Mouse (Mus musculus): ENCODE data around the gene Thsd4. TPM values are rescaled to one million over a fixed set of nuclear protein-coding genes. Genes with fewer than 3 reads are reported as not detected.
A peak's percentile ranks its signal among the peaks of the same experiment; 100 is the strongest.

Thsd4 gene
- polyA plus RNA-seq, 1 experiment from 2014 or later = 8.7 TPM

GRCm38 (mm10) chr9:60141081-60141514, 380.7 kb downstream of the Thsd4 start:
- H3K4me3 ChIP-seq = no peak overlapping the region
- no peaks in the 10 kb centered on the region for H3K27me3 ChIP-seq
- H3K4me1 ChIP-seq (replicated peaks) = peaks cover 50% of the 10 kb centered on the region
- H3K9me3 ChIP-seq = no peaks in the 10 kb centered on the region
- no peaks in the 10 kb centered on the region for H3K36me3 ChIP-seq
- peak overlapping the region; percentile 39 for H3K27ac ChIP-seq (replicated peaks)
- ATAC-seq (ENCODE audit: low read depth) = peak; percentile 78
- peak overlapping the region; percentile 52 for H3K9ac ChIP-seq
- WGBS = 15% methylated on average over 7 of the region's 7 CpGs
- peak overlapping the region; percentile 42 for H3K4me2 ChIP-seq

- no peaks in the 10 kb centered on the region for H3K36me3 ChIP-seq
- H3K4me1 ChIP-seq (replicated peaks) = peaks cover 50% of the 10 kb centered on the region
- peak overlapping the region; percentile 44 for H3K9ac ChIP-seq
- no peaks in the 10 kb centered on the region for H3K9me3 ChIP-seq
- peak overlapping the region; percentile 22; the same call in 1 of the 2 replicates for H3K4me3 ChIP-seq
- no peaks in the 10 kb centered on the region for H3K27me3 ChIP-seq
- WGBS = 15% methylated on average over 6 of the region's 6 CpGs
- no peak overlapping the region; the same call in 1 of the 2 replicates for H3K27ac ChIP-seq (replicated peaks)
- peak overlapping the region; percentile 42 for H3K4me2 ChIP-seq
- no peak for ATAC-seq (ENCODE audit: low read depth)
Measured at GRCm38 (mm10) chr9:60140411-60140810, 381.4 kb downstream of the Thsd4 start.

DNA sequence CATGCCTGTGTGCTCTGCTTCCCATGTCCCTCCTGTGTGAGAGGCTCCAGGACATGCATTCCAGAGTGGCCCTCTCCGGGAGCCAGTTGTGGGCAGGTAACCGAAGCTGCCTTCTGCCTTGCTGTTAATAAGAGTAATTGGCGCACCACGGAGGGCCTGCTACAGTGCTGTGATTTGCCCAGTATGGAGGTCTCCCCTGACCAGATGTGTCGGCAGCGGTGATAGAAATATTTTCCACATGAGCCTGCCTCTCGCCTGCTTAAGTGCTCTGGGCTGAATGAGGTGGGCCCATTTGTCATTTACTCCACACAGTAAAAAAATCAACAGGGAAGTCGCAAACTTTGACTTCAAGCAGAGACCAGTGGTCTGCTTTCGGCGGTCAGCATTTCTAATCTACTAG, 382.4 kb downstream of the Thsd4 start:
- Histone ChIP-seq H3K4me2 (peak overlapping the region; percentile 42), H3K9ac (peak overlapping the region; percentile 44; the same call in 1 of the 2 replicates), H3K4me3 (peak overlapping the region; percentile 22), H3K27me3 (no peaks in the 10 kb centered on the region), H3K36me3 (no peaks in the 10 kb centered on the region), H3K9me3 (no peaks in the 10 kb centered on the region), H3K27ac (replicated peaks) (peak overlapping the region; percentile 33; the same call in 1 of the 2 replicates), H3K4me1 (replicated peaks) (peaks cover 50% of the 10 kb centered on the region)
- peak; percentile 27; the same call in 1 of the 2 replicates for ATAC-seq (ENCODE audit: low read depth)
- WGBS = 51% methylated on average over 10 of the region's 10 CpGs

DNA sequence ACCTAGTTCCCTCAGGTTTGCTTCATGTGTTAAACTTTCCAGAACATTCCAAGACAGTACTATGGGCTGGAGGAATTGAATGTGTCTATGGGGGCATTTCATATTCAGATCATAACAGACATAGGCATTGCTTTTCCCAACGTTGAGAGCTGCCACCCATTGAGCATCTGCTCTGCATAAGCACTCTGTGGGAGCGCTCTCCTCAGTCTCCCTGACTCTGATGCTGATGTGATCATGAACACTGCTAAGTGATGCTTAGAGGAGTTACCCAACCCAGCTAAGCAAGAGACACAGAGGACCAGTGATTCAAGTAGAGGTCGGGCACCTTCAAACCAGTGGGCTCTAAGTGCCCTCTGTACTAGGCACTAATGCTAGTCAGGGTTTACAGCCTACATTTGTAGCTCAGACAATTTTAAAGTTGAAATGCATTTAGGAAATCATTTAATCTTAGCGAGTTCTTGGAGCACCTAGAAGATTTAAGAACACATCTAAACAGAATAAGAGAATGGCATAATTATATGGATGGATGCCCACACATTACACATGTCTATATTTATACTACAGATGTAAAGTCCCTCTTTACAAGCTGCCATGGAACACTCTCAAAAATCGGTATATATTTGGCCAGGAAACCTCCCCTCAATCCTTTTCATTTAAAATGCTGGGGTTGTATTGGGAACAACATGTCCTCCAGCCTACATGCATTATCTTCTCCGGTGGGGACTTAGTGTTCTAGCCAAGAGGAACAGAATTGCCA, 392.4 kb downstream of the Thsd4 start:
- ATAC-seq (ENCODE audit: low read depth) = no peak
- H3K4me2 ChIP-seq = no peak overlapping the region
- 83% methylated on average over 6 of the region's 6 CpGs for WGBS

DNA sequence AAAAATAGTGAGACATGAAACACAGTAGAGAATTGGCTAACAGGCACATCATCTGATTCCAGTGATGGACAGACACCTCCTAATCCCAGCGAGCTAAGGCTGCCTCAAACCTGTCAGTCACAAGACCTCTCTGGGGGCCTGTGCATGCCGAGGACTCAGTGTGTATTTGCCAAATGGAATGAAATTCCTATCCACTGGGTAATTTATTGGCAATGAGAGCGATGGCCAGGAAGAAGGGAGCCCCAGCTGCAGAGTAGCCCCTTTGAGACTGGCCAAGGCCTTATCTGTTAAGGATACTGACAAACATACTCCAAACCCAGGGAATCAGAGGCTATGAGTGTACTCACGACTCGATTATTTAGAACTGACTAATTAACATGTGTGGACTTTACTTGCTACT, 394.9 kb downstream of the Thsd4 start:
- 47% methylated on average over 5 of the region's 5 CpGs for WGBS
- H3K4me1 ChIP-seq (replicated peaks) = peaks cover 42% of the 10 kb centered on the region
- no peaks in the 10 kb centered on the region for H3K27me3 ChIP-seq
- no peak overlapping the region for H3K27ac ChIP-seq (replicated peaks)
- no peaks in the 10 kb centered on the region for H3K36me3 ChIP-seq
- no peaks in the 10 kb centered on the region for H3K9me3 ChIP-seq
- no peak for ATAC-seq (ENCODE audit: low read depth)
- H3K9ac ChIP-seq = no peak overlapping the region
- no peak overlapping the region for H3K4me2 ChIP-seq
- H3K4me3 ChIP-seq = no peak overlapping the region

More for the DNA sequence above, 392.4 kb downstream of the Thsd4 start:
- H3K4me3 ChIP-seq = no peak overlapping the region
- no peak overlapping the region for H3K9ac ChIP-seq
- H3K9me3 ChIP-seq = no peaks in the 10 kb centered on the region
- no peaks in the 10 kb centered on the region for H3K27me3 ChIP-seq
- peaks cover 26% of the 10 kb centered on the region for H3K4me1 ChIP-seq (replicated peaks)
- no peaks in the 10 kb centered on the region for H3K36me3 ChIP-seq
- H3K27ac ChIP-seq (replicated peaks) = no peak overlapping the region

DNA sequence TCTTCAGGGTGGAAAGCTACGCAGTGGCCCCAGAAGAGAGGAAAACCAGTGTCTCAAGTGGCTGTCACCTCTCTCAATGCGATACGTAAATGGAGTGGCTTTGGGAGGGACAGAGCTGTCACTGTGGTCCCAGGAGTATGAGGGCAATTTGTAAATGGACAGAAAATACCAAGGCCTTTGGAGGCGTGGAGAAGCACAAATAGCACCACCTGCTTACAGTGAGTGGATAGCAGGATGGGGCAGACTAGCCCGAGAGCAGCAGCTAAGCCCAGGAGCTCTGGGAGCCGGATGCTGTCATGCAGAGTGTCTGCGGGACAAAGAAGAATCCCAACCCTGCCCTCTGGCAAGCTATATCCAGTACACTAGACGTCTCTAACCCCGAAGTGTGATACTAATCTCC, 397.7 kb downstream of the Thsd4 start:
- no peak overlapping the region for H3K4me3 ChIP-seq
- no peaks in the 10 kb centered on the region for H3K9me3 ChIP-seq
- peak overlapping the region; percentile 52; the same call in 1 of the 2 replicates for H3K27ac ChIP-seq (replicated peaks)
- peaks cover 66% of the 10 kb centered on the region for H3K4me1 ChIP-seq (replicated peaks)
- no peak overlapping the region for H3K4me2 ChIP-seq
- WGBS = 33% methylated on average over 9 of the region's 9 CpGs
- ATAC-seq (ENCODE audit: low read depth) = no peak
- H3K36me3 ChIP-seq = no peaks in the 10 kb centered on the region
- no peaks in the 10 kb centered on the region for H3K27me3 ChIP-seq
- 0 out of 2 replicates have a peak overlapping the region, but pooled peaks have one; percentile 17 for H3K9ac ChIP-seq

GRCm38 (mm10) chr9:60123066-60123465, 398.8 kb downstream of the Thsd4 start:
- Histone ChIP-seq H3K27ac (replicated peaks) (no peak overlapping the region), H3K4me3 (no peak overlapping the region), H3K36me3 (no peaks in the 10 kb centered on the region), H3K4me2 (no peak overlapping the region), H3K9ac (no peak overlapping the region), H3K27me3 (no peaks in the 10 kb centered on the region), H3K9me3 (no peaks in the 10 kb centered on the region), H3K4me1 (replicated peaks) (peaks cover 66% of the 10 kb centered on the region)
- 69% methylated on average over 1 of the region's 1 CpGs for WGBS
- no peak for ATAC-seq (ENCODE audit: low read depth)

GRCm38 (mm10) chr9:60119846-60120245, 402.0 kb downstream of the Thsd4 start:
- no peak overlapping the region for H3K4me3 ChIP-seq
- peaks cover 51% of the 10 kb centered on the region for H3K4me1 ChIP-seq (replicated peaks)
- no peak overlapping the region for H3K4me2 ChIP-seq
- 45% methylated on average over 7 of the region's 7 CpGs for WGBS
- H3K36me3 ChIP-seq = no peaks in the 10 kb centered on the region
- peak overlapping the region; percentile 56; the same call in 1 of the 2 replicates for H3K27ac ChIP-seq (replicated peaks)
- no peak for ATAC-seq (ENCODE audit: low read depth)
- H3K9me3 ChIP-seq = no peaks in the 10 kb centered on the region
- H3K9ac ChIP-seq = no peak overlapping the region
- H3K27me3 ChIP-seq = no peaks in the 10 kb centered on the region

GRCm38 (mm10) chr9:60117831-60118230, 404.0 kb downstream of the Thsd4 start:
- H3K4me2 ChIP-seq = no peak overlapping the region
- H3K9me3 ChIP-seq = no peaks in the 10 kb centered on the region
- H3K4me1 ChIP-seq (replicated peaks) = peaks cover 37% of the 10 kb centered on the region
- H3K27me3 ChIP-seq = no peaks in the 10 kb centered on the region
- WGBS = 84% methylated on average over 7 of the region's 7 CpGs
- no peak overlapping the region for H3K4me3 ChIP-seq
- ATAC-seq (ENCODE audit: low read depth) = no peak
- H3K36me3 ChIP-seq = no peaks in the 10 kb centered on the region
- no peak overlapping the region for H3K9ac ChIP-seq
- H3K27ac ChIP-seq (replicated peaks) = no peak overlapping the region

DNA sequence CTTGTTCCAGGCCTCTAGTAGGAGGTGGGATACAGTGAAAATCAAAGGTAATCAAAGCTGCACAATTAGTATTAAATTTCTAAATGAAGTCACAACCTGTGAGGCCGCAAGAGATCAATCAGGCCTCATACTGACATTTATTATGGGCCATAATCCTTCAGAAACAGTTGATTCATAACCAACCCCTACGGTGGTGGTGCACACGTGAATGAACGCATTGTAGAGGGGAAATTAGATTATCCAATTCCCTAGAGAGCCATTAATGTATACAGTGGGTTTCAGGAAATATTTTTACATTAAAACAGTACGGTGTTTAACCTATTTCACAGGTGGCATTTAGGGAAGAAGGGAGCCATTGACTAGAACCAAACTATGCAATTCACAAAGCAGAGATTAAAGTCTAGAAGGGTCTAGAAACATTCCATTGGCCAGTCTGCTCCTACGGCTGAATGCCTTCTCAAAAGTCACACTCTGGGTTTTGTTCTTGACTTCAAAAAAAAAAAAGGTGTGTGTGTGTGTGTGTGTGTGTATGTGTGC, 406.1 kb downstream of the Thsd4 start:
- H3K9me3 ChIP-seq = no peaks in the 10 kb centered on the region
- H3K27me3 ChIP-seq = no peaks in the 10 kb centered on the region
- H3K4me3 ChIP-seq = no peak overlapping the region
- H3K9ac ChIP-seq = no peak overlapping the region
- H3K27ac ChIP-seq (replicated peaks) = no peak overlapping the region
- ATAC-seq (ENCODE audit: low read depth) = no peak
- H3K36me3 ChIP-seq = no peaks in the 10 kb centered on the region
- H3K4me2 ChIP-seq = no peak overlapping the region
- 50% methylated on average over 6 of the region's 6 CpGs for WGBS
- peaks cover 20% of the 10 kb centered on the region for H3K4me1 ChIP-seq (replicated peaks)

DNA sequence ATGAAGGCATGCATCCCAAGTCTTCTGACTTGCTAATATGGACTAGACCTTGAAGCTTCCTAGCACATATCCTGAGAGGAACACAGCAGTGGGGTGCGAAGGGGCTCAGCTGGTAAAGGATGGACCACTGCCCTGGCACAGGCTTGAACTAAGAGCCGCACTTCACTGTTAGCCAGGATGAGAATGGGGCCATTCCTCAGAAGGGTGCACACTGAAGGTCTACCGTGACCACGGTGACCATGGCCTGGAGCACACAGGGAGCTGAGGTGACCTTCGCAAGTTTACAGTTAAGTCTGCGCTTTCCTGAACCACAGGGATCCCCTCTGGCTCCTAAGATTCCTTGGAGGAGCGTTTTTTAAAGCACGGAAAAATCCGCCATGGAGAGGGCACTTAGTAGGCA, 406.5 kb downstream of the Thsd4 start:
- H3K27me3 ChIP-seq = no peaks in the 10 kb centered on the region
- H3K4me3 ChIP-seq = no peak overlapping the region
- no peak overlapping the region for H3K4me2 ChIP-seq
- WGBS = 91% methylated on average over 9 of the region's 9 CpGs
- ATAC-seq (ENCODE audit: low read depth) = no peak
- no peaks in the 10 kb centered on the region for H3K9me3 ChIP-seq
- no peak overlapping the region for H3K9ac ChIP-seq
- H3K36me3 ChIP-seq = no peaks in the 10 kb centered on the region
- no peak overlapping the region for H3K27ac ChIP-seq (replicated peaks)
- peaks cover 16% of the 10 kb centered on the region for H3K4me1 ChIP-seq (replicated peaks)

- no peaks in the 10 kb centered on the region for H3K36me3 ChIP-seq
- 88% methylated on average over 5 of the region's 5 CpGs for WGBS
- no peaks in the 10 kb centered on the region for H3K27me3 ChIP-seq
Measured at GRCm38 (mm10) chr9:60110200-60110599, 411.6 kb downstream of the Thsd4 start.

More at GRCm38 (mm10) chr9:60110200-60110599, 411.6 kb downstream of the Thsd4 start:
- Histone ChIP-seq H3K9ac (no peak overlapping the region), H3K4me2 (no peak overlapping the region), H3K27ac (replicated peaks) (no peak overlapping the region), H3K4me3 (no peak overlapping the region), H3K9me3 (no peaks in the 10 kb centered on the region), H3K4me1 (replicated peaks) (no peaks in the 10 kb centered on the region)
- ATAC-seq (ENCODE audit: low read depth) = no peak
